Mouse (Mus musculus): ENCODE measurements around the gene Olfr623. TPM values are rescaled to one million over a fixed set of nuclear protein-coding genes. Genes with fewer than 3 reads are reported as not detected.

Gene Olfr623
- polyA plus RNA-seq, 1 experiment from 2014 or later, result not detected

Other genes starting within 250 kb of the Olfr623 start
- not detected in 2 replicates for gene Usp17lc, start 248.6 kb downstream of the Olfr623 start, polyA plus RNA-seq (2014; fragmentation: Nextera tagmentation; extraction: Ambion mirVana)
- gene Olfr605, start 218.3 kb downstream of the Olfr623 start, polyA plus RNA-seq (2014; fragmentation: Nextera tagmentation; extraction: Ambion mirVana), result not detected in 2 replicates
- gene Olfr606, start 214.7 kb downstream of the Olfr623 start, polyA plus RNA-seq (2014; fragmentation: Nextera tagmentation; extraction: Ambion mirVana), result not detected in 2 replicates
- not detected in 2 replicates for gene Olfr607, start 199.5 kb downstream of the Olfr623 start, polyA plus RNA-seq (2014; fragmentation: Nextera tagmentation; extraction: Ambion mirVana)
- gene Olfr608, start 193.8 kb downstream of the Olfr623 start, polyA plus RNA-seq (2014; fragmentation: Nextera tagmentation; extraction: Ambion mirVana), result not detected in 2 replicates
- gene Olfr609, start 165.6 kb downstream of the Olfr623 start, polyA plus RNA-seq (2014; fragmentation: Nextera tagmentation; extraction: Ambion mirVana), result not detected in 2 replicates
- not detected in 2 replicates for gene Olfr610, start 151.6 kb downstream of the Olfr623 start, polyA plus RNA-seq (2014; fragmentation: Nextera tagmentation; extraction: Ambion mirVana)
- gene Olfr611, start 142.9 kb downstream of the Olfr623 start, polyA plus RNA-seq (2014; fragmentation: Nextera tagmentation; extraction: Ambion mirVana), result not detected in 2 replicates
- gene Olfr612, start 121.0 kb downstream of the Olfr623 start, polyA plus RNA-seq (2014; fragmentation: Nextera tagmentation; extraction: Ambion mirVana), result not detected in 2 replicates
- gene Olfr613, start 115.6 kb downstream of the Olfr623 start, polyA plus RNA-seq (2014; fragmentation: Nextera tagmentation; extraction: Ambion mirVana), result not detected in 2 replicates
- gene Olfr615, start 107.6 kb downstream of the Olfr623 start, polyA plus RNA-seq (2014; fragmentation: Nextera tagmentation; extraction: Ambion mirVana), result not detected in 2 replicates
- gene Olfr616, start 94.6 kb downstream of the Olfr623 start, polyA plus RNA-seq (2014; fragmentation: Nextera tagmentation; extraction: Ambion mirVana), result not detected in 2 replicates
- gene Olfr617, start 90.6 kb downstream of the Olfr623 start, polyA plus RNA-seq (2014; fragmentation: Nextera tagmentation; extraction: Ambion mirVana), result not detected in 2 replicates
- gene Olfr618, start 73.6 kb downstream of the Olfr623 start, polyA plus RNA-seq (2014; fragmentation: Nextera tagmentation; extraction: Ambion mirVana), result not detected in 2 replicates
- not detected in 2 replicates for gene Olfr619, start 63.1 kb downstream of the Olfr623 start, polyA plus RNA-seq (2014; fragmentation: Nextera tagmentation; extraction: Ambion mirVana)
- gene Olfr620, start 51.2 kb downstream of the Olfr623 start, polyA plus RNA-seq (2014; fragmentation: Nextera tagmentation; extraction: Ambion mirVana), result not detected in 2 replicates
- gene Olfr622, start 21.0 kb downstream of the Olfr623 start, polyA plus RNA-seq (2014; fragmentation: Nextera tagmentation; extraction: Ambion mirVana), result not detected in 2 replicates
- gene Olfr624, start 7.5 kb upstream of the Olfr623 start, polyA plus RNA-seq (2014; fragmentation: Nextera tagmentation; extraction: Ambion mirVana), result not detected in 2 replicates
- not detected in 2 replicates for gene Olfr625-ps1, start 19.0 kb upstream of the Olfr623 start, polyA plus RNA-seq (2014; fragmentation: Nextera tagmentation; extraction: Ambion mirVana)
- gene Olfr243, start 51.0 kb upstream of the Olfr623 start, polyA plus RNA-seq (2014; fragmentation: Nextera tagmentation; extraction: Ambion mirVana), result not detected in 2 replicates
- not detected in 2 replicates for gene Olfr628, start 66.7 kb upstream of the Olfr623 start, polyA plus RNA-seq (2014; fragmentation: Nextera tagmentation; extraction: Ambion mirVana)
- not detected in 2 replicates for gene Olfr629, start 81.2 kb upstream of the Olfr623 start, polyA plus RNA-seq (2014; fragmentation: Nextera tagmentation; extraction: Ambion mirVana)
- not detected in 2 replicates for gene Olfr630, start 93.6 kb upstream of the Olfr623 start, polyA plus RNA-seq (2014; fragmentation: Nextera tagmentation; extraction: Ambion mirVana)
- not detected in 2 replicates for gene Olfr69, start 107.9 kb upstream of the Olfr623 start, polyA plus RNA-seq (2014; fragmentation: Nextera tagmentation; extraction: Ambion mirVana)
- not detected in 2 replicates for gene Olfr68, start 116.0 kb upstream of the Olfr623 start, polyA plus RNA-seq (2014; fragmentation: Nextera tagmentation; extraction: Ambion mirVana)
- not detected in 2 replicates for gene Olfr67, start 128.1 kb upstream of the Olfr623 start, polyA plus RNA-seq (2014; fragmentation: Nextera tagmentation; extraction: Ambion mirVana)
- gene Hbb-bt, start 150.3 kb upstream of the Olfr623 start, polyA plus RNA-seq (2014; fragmentation: Nextera tagmentation; extraction: Ambion mirVana), result 1,217 and 1,461 TPM in 2 replicates
- gene Hbb-bs, start 164.4 kb upstream of the Olfr623 start, polyA plus RNA-seq (2014; fragmentation: Nextera tagmentation; extraction: Ambion mirVana), result 2,922 and 4,105 TPM in 2 replicates
- not detected in 2 replicates for gene Hbb-bh2, start 176.8 kb upstream of the Olfr623 start, polyA plus RNA-seq (2014; fragmentation: Nextera tagmentation; extraction: Ambion mirVana)
- gene Hbb-bh1, start 179.5 kb upstream of the Olfr623 start, polyA plus RNA-seq (2014; fragmentation: Nextera tagmentation; extraction: Ambion mirVana), result 1.5 and 5.1 TPM in 2 replicates
- gene Hbb-y, start 189.5 kb upstream of the Olfr623 start, polyA plus RNA-seq (2014; fragmentation: Nextera tagmentation; extraction: Ambion mirVana), result 261 and 1,449 TPM in 2 replicates
- not detected in 2 replicates for gene Olfr66, start 222.6 kb upstream of the Olfr623 start, polyA plus RNA-seq (2014; fragmentation: Nextera tagmentation; extraction: Ambion mirVana)
- gene Olfr64, start 230.8 kb upstream of the Olfr623 start, polyA plus RNA-seq (2014; fragmentation: Nextera tagmentation; extraction: Ambion mirVana), result not detected in 2 replicates
- gene Olfr65, start 239.8 kb upstream of the Olfr623 start, polyA plus RNA-seq (2014; fragmentation: Nextera tagmentation; extraction: Ambion mirVana), result not detected in 2 replicates